Mouse (Mus musculus) CH12.LX (cell line): ENCODE measurements around the gene Ctbs.

Source experiments
- CHD2 ChIP-seq: IDR thresholded peaks from 2 replicates; pipeline ENCODE4 v1.6.1; 2011; ENCODE audit warnings: low read length, improper control_type of control experiment
- CTCF ChIP-seq, 2 experiments: IDR thresholded peaks in 1 of 2; conservative IDR thresholded peaks in 1 of 2; 2 replicates each; pipeline ENCODE4 v1.5.1; 2011 to 2012; ENCODE audit warnings: low read depth in 2 of 2, low read length in 2 of 2, improper control_type of control experiment in 1 of 2, inconsistent platforms in 1 of 2, mild to moderate bottlenecking in 1 of 2, moderate library complexity in 1 of 2
- EP300 ChIP-seq: IDR thresholded peaks from 2 replicates; pipeline ENCODE4 v1.6.1; 2011; ENCODE audit warnings: low read length, improper control_type of control experiment
- ETS1 ChIP-seq: conservative IDR thresholded peaks from 2 replicates; pipeline ENCODE4 v1.6.1; 2012; ENCODE audit warnings: low read depth, mild to moderate bottlenecking, inconsistent platforms, low read length, improper control_type of control experiment, moderate library complexity
- JUND ChIP-seq: conservative IDR thresholded peaks from 2 replicates; pipeline ENCODE4 v1.6.1; 2011; ENCODE audit warnings: low read depth, low read length, improper control_type of control experiment
- POLR2A ChIP-seq: IDR thresholded peaks from 2 replicates; pipeline ENCODE4 v1.6.1; 2011; ENCODE audit warnings: low read depth, mild to moderate bottlenecking, improper control_type of control experiment, low read length
- RCOR1 ChIP-seq: conservative IDR thresholded peaks from 2 replicates; pipeline ENCODE4 v1.6.1; 2012; ENCODE audit warnings: low read depth, mild to moderate bottlenecking, inconsistent platforms, low read length, improper control_type of control experiment
- SIN3A ChIP-seq: IDR thresholded peaks from 2 replicates; pipeline ENCODE4 v1.6.1; 2012; ENCODE audit warnings: low read length, improper control_type of control experiment, inconsistent platforms
- SMC3 ChIP-seq: IDR thresholded peaks from 2 replicates; pipeline ENCODE4 v1.6.1; 2011; ENCODE audit warnings: low read depth, low read length, improper control_type of control experiment
- TBP ChIP-seq: conservative IDR thresholded peaks from 2 replicates; pipeline ENCODE4 v1.6.1; 2011; ENCODE audit warnings: low read depth, low read length, improper control_type of control experiment
- UBTF ChIP-seq: IDR thresholded peaks from 2 replicates; pipeline ENCODE4 v1.6.1; 2012; ENCODE audit warnings: low read depth, mild to moderate bottlenecking, inconsistent platforms, low read length, improper control_type of control experiment, moderate library complexity
- USF1 ChIP-seq: IDR thresholded peaks from 2 replicates; pipeline ENCODE4 v1.6.1; 2014; ENCODE audit warnings: low read depth, mild to moderate bottlenecking, inconsistent platforms, low read length, improper control_type of control experiment
- USF2 ChIP-seq: conservative IDR thresholded peaks from 2 replicates; pipeline ENCODE4 v1.6.1; 2011; ENCODE audit warnings: low read depth, low read length, improper control_type of control experiment

DNA sequence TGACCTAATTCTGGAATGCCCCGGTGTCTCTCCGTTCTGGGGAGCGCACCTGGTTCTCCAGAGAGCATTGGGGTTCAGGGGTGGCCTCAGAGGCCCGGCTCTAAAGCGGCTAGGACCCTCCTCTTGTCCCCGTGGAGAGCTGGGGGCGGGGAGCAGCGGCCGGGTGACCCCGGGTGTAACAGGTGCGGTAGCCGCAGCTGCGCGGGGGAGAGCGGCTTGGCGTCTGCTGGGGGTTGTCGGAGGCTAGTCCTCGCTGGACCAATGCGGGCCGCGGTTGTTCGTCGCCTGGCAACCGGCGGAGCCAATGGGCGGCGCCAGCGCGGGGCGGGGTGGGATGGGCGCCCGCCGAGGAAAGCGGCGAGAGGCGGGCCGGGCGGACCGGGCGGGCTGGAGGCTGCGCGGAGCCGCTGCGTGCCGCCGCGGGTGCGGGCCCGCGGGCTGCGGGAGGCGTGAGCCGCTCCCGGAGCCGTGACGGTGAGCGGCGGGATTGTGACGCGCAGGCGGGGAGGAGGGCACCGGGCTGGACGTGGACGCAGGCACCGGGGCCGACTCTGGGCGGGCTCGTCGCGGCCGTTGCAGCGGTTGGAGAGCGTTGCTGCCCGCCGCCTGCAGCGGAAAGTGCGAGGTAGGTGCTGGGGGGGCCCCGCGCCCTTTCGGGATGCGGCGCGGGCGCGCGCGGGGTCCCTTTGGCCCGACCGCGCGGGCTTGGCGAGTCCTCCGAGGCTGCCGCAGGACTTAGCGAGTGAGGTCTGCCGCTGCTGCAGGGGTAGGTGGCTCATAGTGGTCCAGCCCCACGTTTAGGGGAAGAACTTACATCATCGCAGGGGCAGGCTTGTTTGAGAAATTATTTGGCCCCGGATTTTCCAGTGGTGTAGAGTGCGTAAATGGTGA, 45.0 kb upstream of the Ctbs start, which contains the start of gene Ssx2ip:
- TF ChIP-seq CHD2 (peak; percentile 90), TBP (no peak), USF2 (no peak), CTCF (conservative IDR thresholded peaks at IDR 0.05 in 1 of 2, IDR thresholded peaks at IDR 0.05 in 1 of 2; ENCODE audit: low read depth in 2 of 2, low read length in 2 of 2) (no peak), JUND (no peak), UBTF (peak; percentile 63), RCOR1 (0 out of 2 replicates have a peak, but pooled peaks have one; percentile 37), EP300 (no peak), POLR2A (peak; percentile 77), USF1 (no peak), SIN3A (peak; percentile 83), ETS1 (peak; percentile 30; the same call in 1 of the 2 replicates), SMC3 (no peak)
